Mouse (Mus musculus) small intestine, adult 2 months (tissue): ENCODE data around the gene Naa20. TPM values are rescaled to one million over a fixed set of nuclear protein-coding genes. Genes with fewer than 3 reads are reported as not detected.

Source experiments
- H3K27ac ChIP-seq: fragments of 200-500 bp; 2 replicates; pipeline ENCODE4 v1.5.1; 2012; ENCODE audit warnings: low read depth, low read length, control low read depth, inconsistent platforms; ENCODE audit not compliant: insufficient read depth
- H3K27me3 ChIP-seq: fragments of 200-500 bp; 2 replicates; pipeline ENCODE4 v1.6.1; 2012; ENCODE audit warnings: mild to moderate bottlenecking, moderate library complexity, low read length, inconsistent platforms; ENCODE audit not compliant: control insufficient read depth, insufficient read depth
- H3K36me3 ChIP-seq: fragments of 200-500 bp; 2 replicates; pipeline ENCODE4 v1.6.1; 2012; ENCODE audit warnings: mild to moderate bottlenecking, low read length, control low read depth, inconsistent platforms; ENCODE audit not compliant: control insufficient read depth, insufficient read depth
- H3K4me1 ChIP-seq: fragments of 200-500 bp; 2 replicates; pipeline ENCODE4 v1.6.1; 2012; ENCODE audit warnings: low read length, inconsistent platforms, mixed read lengths; ENCODE audit not compliant: control insufficient read depth, insufficient read depth, insufficient read length
- H3K4me3 ChIP-seq: fragments of 200-500 bp; 2 replicates; pipeline ENCODE4 v1.5.1; 2012; ENCODE audit warnings: low read depth, mild to moderate bottlenecking, control low read depth, inconsistent platforms, low read length, moderate library complexity
- CTCF ChIP-seq: fragments of 200-500 bp; IDR thresholded peaks from 2 replicates; pipeline ENCODE4 v1.5.1; 2012; ENCODE audit warnings: low read depth, mild to moderate bottlenecking, control low read depth, inconsistent platforms, low read length, moderate library complexity, mixed read lengths; ENCODE audit not compliant: insufficient replicate concordance, insufficient read length; ENCODE audit errors: extremely low read depth
- POLR2A ChIP-seq: fragments of 200-500 bp; IDR thresholded peaks from 2 replicates; pipeline ENCODE4 v1.6.1; 2012; ENCODE audit warnings: low read depth, mild to moderate bottlenecking, control low read depth, inconsistent platforms, low read length, moderate library complexity
- WGBS: fragments of 180-500 bp; shearing (Covaris S2); methylation state at CpG from one replicate; pipeline ENCODE4 v1.1.7; 2018; 5-methylcytosine and 5-hydroxymethylcytosine counted together
- polyA plus RNA-seq: library from polyadenylated mRNA; depleted of rRNA; stranded (reverse); fragments of >200 nt; gene quantifications from 2 replicates; pipeline ENCODE4 v1.2.3, GENCODE M21; 2012; rRNA removed

The Naa20 gene
- polyA plus RNA-seq, 1 experiment, result 13.2 TPM

- no peak for TF ChIP-seq CTCF
- TF ChIP-seq POLR2A, result no peak
- Histone ChIP-seq H3K27me3 (no peaks in the 10 kb centered on the region), H3K27ac (no peak overlapping the region), H3K36me3 (no peaks in the 10 kb centered on the region), H3K4me1 (no peaks in the 10 kb centered on the region), H3K4me3 (no peak overlapping the region)
- WGBS, result 68% methylated on average over 10 of the region's 10 CpGs
Observed at GRCm38 (mm10) chr2:145955844-145956243, 53.9 kb downstream of the Naa20 start.

- H3K27me3 ChIP-seq, result no peaks in the 10 kb centered on the region
- TF ChIP-seq CTCF (no peak), POLR2A (no peak)
- H3K4me1 ChIP-seq, result no peaks in the 10 kb centered on the region
- H3K36me3 ChIP-seq, result no peaks in the 10 kb centered on the region
- H3K27ac ChIP-seq, result no peak overlapping the region
- 61% methylated on average over 5 of the region's 5 CpGs for WGBS
- no peak overlapping the region for H3K4me3 ChIP-seq
Observed at GRCm38 (mm10) chr2:145956318-145956717, 54.4 kb downstream of the Naa20 start.

GRCm38 (mm10) chr2:145957450-145957849 lies 55.6 kb downstream of the Naa20 start:
- no peaks in the 10 kb centered on the region for H3K27me3 ChIP-seq
- no peak overlapping the region for H3K4me3 ChIP-seq
- TF ChIP-seq POLR2A (no peak), CTCF (no peak)
- no peaks in the 10 kb centered on the region for H3K36me3 ChIP-seq
- no peaks in the 10 kb centered on the region for H3K4me1 ChIP-seq
- no peak overlapping the region for H3K27ac ChIP-seq
- 12% methylated on average over 4 of the region's 4 CpGs for WGBS

GRCm38 (mm10) chr2:145958097-145958496 lies 56.2 kb downstream of the Naa20 start:
- Histone ChIP-seq H3K27ac (no peak overlapping the region), H3K4me1 (no peaks in the 10 kb centered on the region), H3K4me3 (no peak overlapping the region), H3K27me3 (no peaks in the 10 kb centered on the region), H3K36me3 (no peaks in the 10 kb centered on the region)
- TF ChIP-seq POLR2A, result no peak
- no peak for TF ChIP-seq CTCF
- 80% methylated on average over 6 of the region's 6 CpGs for WGBS

- Histone ChIP-seq H3K27me3 (no peaks in the 10 kb centered on the region), H3K36me3 (no peaks in the 10 kb centered on the region), H3K27ac (no peak overlapping the region), H3K4me3 (no peak overlapping the region), H3K4me1 (no peaks in the 10 kb centered on the region)
- TF ChIP-seq POLR2A (no peak), CTCF (no peak)
- 73% methylated on average over 7 of the region's 7 CpGs for WGBS
Observed at GRCm38 (mm10) chr2:145958551-145958950, 56.7 kb downstream of the Naa20 start.

- Histone ChIP-seq H3K27ac (no peak overlapping the region), H3K4me3 (no peak overlapping the region), H3K36me3 (no peaks in the 10 kb centered on the region), H3K27me3 (no peaks in the 10 kb centered on the region), H3K4me1 (no peaks in the 10 kb centered on the region)
- no peak for TF ChIP-seq CTCF
- no peak for TF ChIP-seq POLR2A
- 81% methylated on average over 5 of the region's 5 CpGs for WGBS
Observed at GRCm38 (mm10) chr2:145961861-145962260, 60.0 kb downstream of the Naa20 start.

Other genes with a start within 250 kb of the Naa20 start
- 2.9 and 6.3 TPM in 2 replicates for gene Rin2, start 226.9 kb upstream of the Naa20 start, polyA plus RNA-seq
- not detected in 2 replicates for gene Cfap61, start 32.7 kb downstream of the Naa20 start, polyA plus RNA-seq
- gene Crnkl1, start 32.9 kb downstream of the Naa20 start, polyA plus RNA-seq, result 3.2 and 5.2 TPM in 2 replicates